Mouse (Mus musculus) liver, adult 2 months (tissue): ENCODE measurements at regions not wholly inside any gene's neighbourhood (a gene's known extent, or its start where the extent isn't known, plus 50 kb on each side); places are given as distances from the start of the nearest gene placed in this dataset.

Source experiments
- DNase-seq: peaks from one replicate; pipeline ENCODE4 v3.0.0-alpha.2; 2011; ENCODE audit warnings: low read depth, low spot score; ENCODE audit errors: extremely low read depth
- H3K27ac ChIP-seq: fragments of 200-500 bp; replicated peaks from 2 replicates; pipeline ENCODE4 v1.5.1; 2012; ENCODE audit warnings: low read depth, mild to moderate bottlenecking, control low read depth, inconsistent platforms, low read length; ENCODE audit not compliant: insufficient read depth
- H3K27me3 ChIP-seq: fragments of 200-500 bp; 2 replicates; pipeline ENCODE4 v1.6.1; 2012; ENCODE audit warnings: mild to moderate bottlenecking, moderate library complexity, low read length, inconsistent platforms; ENCODE audit not compliant: control insufficient read depth, insufficient read depth
- H3K36me3 ChIP-seq: fragments of 200-500 bp; 2 replicates; pipeline ENCODE4 v1.6.1; 2012; ENCODE audit warnings: low read length, inconsistent platforms; ENCODE audit not compliant: control insufficient read depth, insufficient read depth
- H3K4me1 ChIP-seq: fragments of 200-500 bp; 2 replicates; pipeline ENCODE4 v1.6.1; 2011; ENCODE audit warnings: low read length; ENCODE audit not compliant: control insufficient read depth, insufficient read depth
- H3K4me3 ChIP-seq: fragments of 200-500 bp; 2 replicates; pipeline ENCODE4 v1.5.1; 2011; ENCODE audit warnings: low read depth, mild to moderate bottlenecking, control low read depth, low read length, moderate library complexity; ENCODE audit not compliant: insufficient read depth
- H3K79me2 ChIP-seq: fragments of 200-500 bp; 2 replicates; pipeline ENCODE4 v1.6.1; 2012; ENCODE audit warnings: inconsistent platforms, mild to moderate bottlenecking, low read length, moderate library complexity; ENCODE audit not compliant: control insufficient read depth, insufficient read depth
- H3K9ac ChIP-seq: fragments of 200-500 bp; 2 replicates; pipeline ENCODE4 v1.6.1; 2012; ENCODE audit warnings: low read depth, mild to moderate bottlenecking, control low read depth, inconsistent platforms, low read length
- CTCF ChIP-seq: fragments of 200-500 bp; IDR thresholded peaks from 2 replicates; pipeline ENCODE4 v1.5.1; 2011; ENCODE audit warnings: low read depth, low read length, control low read depth
- POLR2A ChIP-seq: fragments of 200-500 bp; IDR thresholded peaks from 2 replicates; pipeline ENCODE4 v1.6.1; 2011; ENCODE audit warnings: low read length, control low read depth; ENCODE audit not compliant: insufficient read depth; ENCODE audit errors: extremely low read depth
- WGBS: fragments of 180-500 bp; shearing (Covaris S2); methylation state at CpG from one replicate; pipeline ENCODE4 v1.1.7; 2018; 5-methylcytosine and 5-hydroxymethylcytosine counted together

DNA sequence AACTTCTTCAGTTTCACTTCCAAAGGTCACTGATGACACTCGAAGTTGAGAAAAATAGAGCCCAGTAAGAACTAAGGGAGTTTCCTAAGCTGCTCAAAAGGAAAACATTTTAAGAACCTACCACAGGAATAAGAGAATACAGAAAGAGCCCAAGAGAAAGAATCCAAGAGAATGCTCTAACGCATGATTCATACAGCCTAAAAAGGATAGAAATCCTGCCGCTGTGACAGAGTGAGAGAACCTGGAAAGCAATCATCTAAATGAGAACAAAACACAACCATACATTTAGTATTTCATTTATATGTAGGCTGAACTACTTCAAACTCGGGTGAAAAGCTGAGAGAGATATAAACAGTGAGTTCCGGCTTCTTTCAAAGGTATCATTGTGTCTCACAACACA lies 376.4 kb downstream of the Kctd12 start:
- no peak for TF ChIP-seq CTCF
- TF ChIP-seq POLR2A: no peak
- no peak overlapping the region for H3K9ac ChIP-seq
- H3K27ac ChIP-seq: no peak overlapping the region
- DNase-seq: no peak
- H3K27me3 ChIP-seq: no peaks in the 10 kb centered on the region
- H3K79me2 ChIP-seq: no peaks in the 10 kb centered on the region
- no peaks in the 10 kb centered on the region for H3K36me3 ChIP-seq
- WGBS: 82% methylated on average over 5 of the region's 5 CpGs
- no peak overlapping the region for H3K4me3 ChIP-seq
- H3K4me1 ChIP-seq: no peaks in the 10 kb centered on the region

DNA sequence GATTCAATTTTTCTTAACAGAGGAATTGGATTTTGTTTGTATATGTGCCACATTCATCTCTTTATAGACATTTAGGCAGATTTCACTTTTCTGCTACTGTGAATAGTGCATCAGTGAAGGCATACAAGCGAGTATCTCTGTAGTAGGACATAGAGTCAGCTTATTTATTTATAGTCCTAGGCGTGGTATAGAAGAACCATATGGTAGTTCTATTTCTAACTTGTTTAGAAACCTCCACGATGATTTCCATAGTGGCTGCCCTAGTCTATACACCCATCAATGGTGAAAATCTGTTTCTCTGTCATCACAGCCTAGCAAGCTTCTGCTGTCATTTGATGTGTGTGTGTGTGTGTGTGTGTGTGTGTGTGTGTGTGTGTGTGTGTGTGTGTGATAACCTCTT lies 387.6 kb downstream of the Kctd12 start:
- H3K27me3 ChIP-seq: no peaks in the 10 kb centered on the region
- H3K79me2 ChIP-seq: no peaks in the 10 kb centered on the region
- H3K27ac ChIP-seq: no peak overlapping the region
- H3K4me1 ChIP-seq: no peaks in the 10 kb centered on the region
- no peak overlapping the region for H3K4me3 ChIP-seq
- H3K36me3 ChIP-seq: no peaks in the 10 kb centered on the region
- no peak for DNase-seq
- H3K9ac ChIP-seq: no peak overlapping the region
- 64% methylated on average over 3 of the region's 3 CpGs for WGBS
- TF ChIP-seq POLR2A (no peak), CTCF (no peak)

DNA sequence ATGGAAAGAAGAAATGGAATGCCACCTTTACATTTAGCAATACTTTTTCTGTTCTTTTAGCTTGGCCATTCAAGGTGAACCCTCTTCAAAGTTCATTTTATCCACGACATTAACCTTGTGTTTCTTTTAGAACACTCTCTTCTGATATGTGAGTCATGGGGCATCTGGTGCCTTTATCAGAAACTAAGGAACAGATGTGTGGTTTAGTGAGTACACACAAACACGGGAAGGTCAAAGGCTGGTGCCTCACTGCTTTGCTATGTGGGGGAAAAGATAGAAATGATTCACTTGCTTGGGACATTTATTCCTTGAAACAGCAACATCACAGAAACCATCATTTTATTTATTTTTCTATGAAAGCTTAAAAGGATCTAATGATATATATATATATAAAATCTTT lies 428.7 kb downstream of the Kctd12 start:
- no peaks in the 10 kb centered on the region for H3K36me3 ChIP-seq
- DNase-seq: no peak
- H3K4me3 ChIP-seq: no peak overlapping the region
- H3K79me2 ChIP-seq: no peaks in the 10 kb centered on the region
- TF ChIP-seq POLR2A (no peak), CTCF (no peak)
- H3K27ac ChIP-seq: no peak overlapping the region
- H3K4me1 ChIP-seq: no peaks in the 10 kb centered on the region
- H3K9ac ChIP-seq: no peak overlapping the region
- H3K27me3 ChIP-seq: no peaks in the 10 kb centered on the region
- 51% methylated on average over 2 of the region's 2 CpGs for WGBS

DNA sequence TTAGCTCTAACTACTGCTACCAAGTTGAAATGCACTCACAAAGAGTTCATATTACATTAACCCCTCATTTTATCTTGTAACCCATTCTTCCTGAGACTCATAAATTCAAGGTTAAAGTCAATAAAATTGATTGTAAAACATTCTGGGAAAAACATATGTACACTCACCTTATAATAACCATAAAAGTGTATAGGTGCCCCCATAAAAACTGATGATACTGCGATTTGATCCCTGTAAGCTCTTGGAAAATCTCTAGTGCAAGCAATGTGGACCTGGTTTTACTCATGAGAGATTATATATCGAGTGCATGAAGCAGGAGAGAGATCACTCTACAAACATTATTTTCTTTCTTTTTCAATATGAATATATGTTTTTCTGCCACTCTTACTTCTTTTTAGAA lies 429.8 kb downstream of the Kctd12 start:
- Histone ChIP-seq H3K4me1 (no peaks in the 10 kb centered on the region), H3K4me3 (no peak overlapping the region), H3K79me2 (no peaks in the 10 kb centered on the region), H3K9ac (no peak overlapping the region), H3K36me3 (no peaks in the 10 kb centered on the region), H3K27me3 (no peaks in the 10 kb centered on the region), H3K27ac (no peak overlapping the region)
- no peak for DNase-seq
- no peak for TF ChIP-seq CTCF
- no peak for TF ChIP-seq POLR2A
- WGBS: 72% methylated on average over 2 of the region's 2 CpGs

DNA sequence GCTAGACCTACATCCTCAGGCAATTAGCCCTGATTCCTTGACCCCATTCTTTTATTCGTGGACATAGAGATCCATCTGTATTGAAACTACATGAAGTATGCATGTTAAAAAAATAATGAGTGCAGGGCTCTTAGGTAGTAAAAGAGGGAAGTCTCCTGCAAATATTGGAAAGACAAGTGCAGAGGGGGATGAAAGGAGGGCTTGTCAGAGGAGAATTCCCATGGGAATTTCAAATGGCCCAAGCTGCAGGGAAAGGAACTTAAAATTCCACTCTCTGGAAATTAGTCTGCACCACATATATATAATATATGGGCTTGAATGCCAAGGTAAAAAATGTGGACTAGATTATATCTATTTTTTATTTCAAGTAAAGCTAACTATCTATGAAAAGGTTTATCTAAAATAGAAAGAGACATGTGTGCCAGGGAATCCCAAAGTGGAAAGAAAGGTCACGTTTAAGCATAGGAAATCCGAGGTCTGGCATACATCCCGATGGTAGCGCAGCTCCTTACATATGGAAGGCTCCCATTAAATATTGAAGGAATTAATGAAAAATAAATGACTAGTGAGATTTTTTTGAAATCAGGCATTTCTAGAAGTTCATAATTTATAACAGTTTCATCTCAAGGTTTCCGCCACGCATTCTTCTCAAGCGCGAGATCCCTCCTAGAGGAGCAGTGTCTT lies 457.4 kb downstream of the Kctd12 start:
- TF ChIP-seq CTCF (no peak), POLR2A (no peak)

DNA sequence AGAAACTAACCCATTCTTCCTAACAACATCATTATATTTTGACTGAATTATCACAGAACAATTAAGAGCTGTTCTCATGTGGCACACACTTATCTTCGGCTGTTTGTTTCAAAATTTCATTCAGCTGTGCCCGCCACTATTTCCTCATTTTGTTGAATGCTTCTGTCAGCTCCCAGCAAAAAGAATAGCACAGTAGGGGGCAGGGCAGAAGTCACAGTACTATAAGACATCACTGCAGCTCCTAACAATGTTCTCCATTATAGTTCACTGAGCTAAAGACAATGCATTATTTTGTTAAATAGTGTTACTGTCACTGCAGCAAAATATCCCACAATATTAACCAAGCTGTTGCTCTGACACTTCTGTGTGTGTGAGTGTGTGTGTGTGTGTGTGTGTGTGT lies 465.7 kb downstream of the Kctd12 start:
- H3K36me3 ChIP-seq: no peaks in the 10 kb centered on the region
- 43% methylated on average over 2 of the region's 2 CpGs for WGBS
- no peak overlapping the region for H3K9ac ChIP-seq
- H3K4me3 ChIP-seq: no peak overlapping the region
- no peaks in the 10 kb centered on the region; the same call in 1 of the 2 replicates for H3K27me3 ChIP-seq
- H3K4me1 ChIP-seq: no peaks in the 10 kb centered on the region
- no peak overlapping the region for H3K27ac ChIP-seq
- TF ChIP-seq POLR2A: no peak
- TF ChIP-seq CTCF: no peak
- no peaks in the 10 kb centered on the region for H3K79me2 ChIP-seq
- DNase-seq: no peak

More for the DNA sequence above, 457.4 kb downstream of the Kctd12 start:
- H3K36me3 ChIP-seq: no peaks in the 10 kb centered on the region
- H3K4me3 ChIP-seq: no peak overlapping the region
- no peaks in the 10 kb centered on the region for H3K79me2 ChIP-seq
- DNase-seq: no peak
- no peak overlapping the region for H3K9ac ChIP-seq
- H3K27me3 ChIP-seq: no peaks in the 10 kb centered on the region
- no peaks in the 10 kb centered on the region for H3K4me1 ChIP-seq
- H3K27ac ChIP-seq: no peak overlapping the region
- whole genome bisulfite sequencing: 90% methylated on average over 9 of the region's 9 CpGs
